Mouse (Mus musculus) forebrain, embryonic 11.5 days (tissue): ENCODE results near the gene Efhc1. TPM values are rescaled to one million over a fixed set of nuclear protein-coding genes. Genes with fewer than 3 reads are reported as not detected.

Source experiments
- ATAC-seq: fragments of 200-750 bp; cut with Nextera tagmentation; replicated peaks from 2 replicates; pipeline ENCODE4 v1.8.0; 2017; ENCODE audit warnings: moderate TSS enrichment; ENCODE audit not compliant: low FRiP score
- DNase-seq: peaks from one replicate; pipeline ENCODE4 v3.0.0-alpha.2; 2017; ENCODE audit warnings: low spot score
- H3K27ac ChIP-seq: fragments of 300-500 bp; sonication (generic); 2 replicates; pipeline ENCODE4 v1.5.1; 2014; ENCODE audit warnings: low read depth, low read length
- H3K27me3 ChIP-seq: fragments of 300-500 bp; sonication (generic); 2 replicates; pipeline ENCODE4 v1.6.1; 2014; ENCODE audit warnings: mild to moderate bottlenecking, low read length, mixed read lengths; ENCODE audit not compliant: control insufficient read depth, insufficient read depth
- H3K36me3 ChIP-seq: fragments of 300-500 bp; sonication (generic); 2 replicates; pipeline ENCODE4 v1.6.1; 2014; ENCODE audit warnings: mild to moderate bottlenecking, low read length, moderate library complexity, mixed read lengths; ENCODE audit not compliant: control insufficient read depth, insufficient read depth
- H3K4me1 ChIP-seq: fragments of 300-500 bp; sonication (generic); replicated peaks from 2 replicates; pipeline ENCODE4 v1.6.1; 2014; ENCODE audit warnings: low read length, mixed read lengths; ENCODE audit not compliant: control insufficient read depth, insufficient read depth
- H3K4me2 ChIP-seq: fragments of 300-500 bp; sonication (generic); 2 replicates; pipeline ENCODE4 v1.6.1; 2014; ENCODE audit warnings: low read depth, mild to moderate bottlenecking, low read length, moderate library complexity, mixed read lengths; ENCODE audit not compliant: severe bottlenecking
- H3K4me3 ChIP-seq: fragments of 300-500 bp; sonication (generic); 2 replicates; pipeline ENCODE4 v1.5.1; 2014; ENCODE audit warnings: low read depth, low read length
- H3K9ac ChIP-seq: fragments of 300-500 bp; sonication (generic); 2 replicates; pipeline ENCODE4 v1.6.1; 2014; ENCODE audit warnings: low read length
- H3K9me3 ChIP-seq: fragments of 300-500 bp; sonication (generic); 2 replicates; pipeline ENCODE4 v1.6.1; 2016; ENCODE audit warnings: low read length, mixed read lengths; ENCODE audit not compliant: control insufficient read depth
- WGBS: fragments of 180-500 bp; shearing (Covaris S2); extraction: QIAGEN DNeasy Blood & Tissue Kit; methylation state at CpG from one replicate; pipeline ENCODE4 v1.1.7; 2014; 5-methylcytosine and 5-hydroxymethylcytosine counted together
- polyA plus RNA-seq: library from polyadenylated mRNA; unstranded; fragments of >200 nt; fragmentation: Nextera tagmentation; extraction: Ambion mirVana; gene quantifications from 2 replicates; pipeline ENCODE4 v1.2.1, GENCODE M21; 2014

Efhc1 gene
- polyA plus RNA-seq, 1 experiment from 2014 or later = 2.1 TPM

DNA sequence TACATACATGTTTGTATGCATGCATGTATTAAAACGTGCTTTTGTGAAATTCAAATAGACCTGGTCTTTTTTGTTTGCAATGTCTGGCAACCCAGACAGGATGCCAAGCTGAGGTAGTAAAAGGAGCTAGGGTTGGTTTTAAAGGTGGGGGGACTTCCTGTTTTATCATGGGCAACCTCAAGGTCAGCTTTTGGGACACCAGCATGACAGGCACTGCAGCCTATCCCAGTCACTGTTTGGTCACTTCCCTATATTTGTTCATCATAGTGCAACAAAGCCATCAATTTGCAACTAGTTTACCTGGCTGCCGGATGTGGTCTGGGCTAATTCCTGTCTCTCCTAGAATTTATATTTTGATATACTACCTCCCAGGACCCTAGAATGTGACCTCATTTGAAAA, 80.2 kb downstream of the Efhc1 start:
- H3K4me1 ChIP-seq = no peaks in the 10 kb centered on the region
- no peak overlapping the region for H3K4me2 ChIP-seq
- H3K27ac ChIP-seq = no peak overlapping the region
- H3K36me3 ChIP-seq = no peaks in the 10 kb centered on the region
- no peak overlapping the region for H3K9ac ChIP-seq
- DNase-seq = no peak
- no peak for ATAC-seq
- H3K4me3 ChIP-seq = no peak overlapping the region
- 94% methylated on average over 2 of the region's 2 CpGs for WGBS
- no peaks in the 10 kb centered on the region for H3K9me3 ChIP-seq
- H3K27me3 ChIP-seq = no peaks in the 10 kb centered on the region

DNA sequence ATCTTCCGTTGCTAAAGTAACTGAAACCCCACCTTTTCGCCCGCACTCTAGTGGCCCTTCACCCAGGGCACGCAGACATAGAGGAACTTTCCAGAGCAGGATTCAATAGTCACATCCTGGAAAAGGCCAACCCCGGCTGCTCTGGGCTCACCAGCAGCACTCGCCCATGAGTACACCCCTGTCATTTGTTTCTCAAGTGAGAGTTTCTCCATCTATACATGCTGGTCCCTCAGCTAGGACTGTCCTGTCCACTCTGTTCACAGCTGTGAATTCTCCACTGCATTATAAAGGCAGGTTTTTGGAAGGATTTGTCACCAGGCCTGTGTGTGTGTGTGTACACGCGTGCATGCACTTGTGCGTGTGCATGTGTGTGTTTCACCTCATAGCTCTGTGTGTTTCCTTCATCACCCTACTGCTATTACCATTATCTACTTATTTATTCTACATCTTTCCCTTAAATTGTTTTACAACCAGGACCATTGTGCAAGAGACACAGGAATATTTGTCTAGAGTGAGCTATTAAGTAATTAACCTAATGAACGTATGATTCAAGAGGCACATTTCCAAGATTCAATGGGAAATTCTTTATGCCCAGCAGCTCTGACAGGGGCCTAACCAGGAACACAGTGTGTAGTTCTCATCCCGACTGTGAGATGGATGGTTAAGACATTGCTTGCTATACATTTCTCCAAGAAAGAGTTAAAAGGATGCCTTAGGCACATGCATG, 81.8 kb downstream of the Efhc1 start:
- no peak overlapping the region for H3K4me2 ChIP-seq
- H3K27ac ChIP-seq = no peak overlapping the region
- no peak overlapping the region for H3K4me3 ChIP-seq
- H3K9me3 ChIP-seq = no peaks in the 10 kb centered on the region
- H3K4me1 ChIP-seq = no peaks in the 10 kb centered on the region
- DNase-seq (no peak), ATAC-seq (no peak)
- H3K9ac ChIP-seq = no peak overlapping the region
- 90% methylated on average over 11 of the region's 11 CpGs for WGBS
- no peaks in the 10 kb centered on the region for H3K36me3 ChIP-seq
- no peaks in the 10 kb centered on the region for H3K27me3 ChIP-seq

DNA sequence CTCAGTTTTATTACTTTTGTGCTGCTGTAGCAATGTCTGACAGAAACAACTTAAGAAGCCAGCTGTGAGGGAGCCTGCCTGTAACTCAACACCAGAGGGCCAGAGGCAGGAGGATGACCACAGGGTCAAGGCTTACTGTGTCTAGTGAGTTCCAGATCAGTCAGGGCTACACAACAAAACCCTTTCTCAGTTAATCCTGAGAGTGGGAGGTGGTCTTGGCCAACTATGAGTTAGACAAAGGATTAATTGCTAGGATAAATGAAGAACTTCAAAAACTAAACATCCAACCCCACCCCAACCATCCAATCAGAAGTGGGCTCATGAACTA, 82.3 kb downstream of the Efhc1 start:
- DNase-seq (no peak), ATAC-seq (no peak)
- Histone ChIP-seq H3K27me3 (no peaks in the 10 kb centered on the region), H3K4me3 (no peak overlapping the region), H3K4me2 (no peak overlapping the region), H3K36me3 (no peaks in the 10 kb centered on the region), H3K9ac (no peak overlapping the region), H3K9me3 (no peaks in the 10 kb centered on the region), H3K27ac (no peak overlapping the region), H3K4me1 (no peaks in the 10 kb centered on the region)

DNA sequence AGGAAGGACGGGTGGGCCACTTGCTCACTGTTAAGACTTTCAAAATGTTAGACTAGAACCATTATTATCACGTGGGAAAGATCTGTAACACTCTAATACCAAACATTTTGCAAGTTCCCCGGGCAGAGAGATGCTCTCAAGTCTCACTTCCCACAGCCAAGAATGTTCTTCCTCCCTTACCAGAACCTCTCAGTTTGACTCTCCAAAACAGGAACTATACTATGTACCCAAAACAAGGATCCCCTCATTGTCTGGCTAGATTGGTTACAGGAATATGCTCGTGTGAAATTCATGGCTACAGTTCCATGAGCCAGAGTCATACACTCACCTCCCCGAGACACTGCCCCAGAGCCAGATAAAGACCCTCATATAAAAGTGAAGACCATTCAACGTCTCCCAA, 84.5 kb downstream of the Efhc1 start:
- Histone ChIP-seq H3K4me3 (no peak overlapping the region), H3K27ac (no peak overlapping the region), H3K9ac (no peak overlapping the region), H3K4me2 (no peak overlapping the region), H3K27me3 (no peaks in the 10 kb centered on the region), H3K36me3 (no peaks in the 10 kb centered on the region), H3K4me1 (no peaks in the 10 kb centered on the region), H3K9me3 (no peaks in the 10 kb centered on the region)
- 91% methylated on average over 6 of the region's 6 CpGs for WGBS
- ATAC-seq = no peak
- no peak for DNase-seq

DNA sequence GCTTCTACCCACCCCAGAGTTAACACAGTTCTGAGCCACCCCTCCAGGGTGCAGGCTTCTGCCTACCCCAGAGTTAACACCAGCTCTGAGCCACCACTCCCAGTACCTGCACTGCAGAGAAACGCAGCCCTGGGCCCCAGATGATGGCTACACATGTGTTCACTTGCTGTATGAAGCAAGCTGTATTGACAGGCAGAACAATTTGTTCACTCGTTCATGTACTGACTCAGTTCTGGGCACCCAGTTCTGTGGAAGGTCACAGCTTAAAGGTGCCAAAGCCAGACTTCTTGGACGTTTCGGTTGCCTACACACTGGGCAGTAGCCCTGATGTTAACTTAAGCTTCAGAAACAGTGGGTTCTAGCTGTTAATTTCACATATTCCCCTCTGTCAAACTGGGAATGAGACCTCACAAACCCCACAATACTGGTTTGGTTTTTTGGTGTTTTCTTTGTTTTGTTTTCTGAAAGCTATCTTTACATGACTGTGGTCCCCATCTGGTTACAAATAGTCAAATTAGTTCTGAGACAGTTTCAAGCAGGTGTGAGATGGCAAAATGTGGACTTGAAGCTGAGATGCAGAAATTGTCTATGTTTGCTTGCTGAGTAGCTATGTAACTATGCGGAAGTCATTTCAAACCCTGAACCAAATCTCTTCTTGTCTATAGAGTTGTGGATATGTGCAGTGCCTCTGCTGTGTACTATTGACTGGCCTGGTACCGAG, 86.6 kb downstream of the Efhc1 start:
- no peak overlapping the region for H3K9ac ChIP-seq
- ATAC-seq (no peak), DNase-seq (no peak)
- H3K27ac ChIP-seq = no peak overlapping the region
- WGBS = 91% methylated on average over 6 of the region's 6 CpGs
- H3K4me3 ChIP-seq = no peak overlapping the region
- no peaks in the 10 kb centered on the region for H3K36me3 ChIP-seq
- H3K4me2 ChIP-seq = no peak overlapping the region
- H3K27me3 ChIP-seq = no peaks in the 10 kb centered on the region
- no peaks in the 10 kb centered on the region for H3K9me3 ChIP-seq
- no peaks in the 10 kb centered on the region for H3K4me1 ChIP-seq

DNA sequence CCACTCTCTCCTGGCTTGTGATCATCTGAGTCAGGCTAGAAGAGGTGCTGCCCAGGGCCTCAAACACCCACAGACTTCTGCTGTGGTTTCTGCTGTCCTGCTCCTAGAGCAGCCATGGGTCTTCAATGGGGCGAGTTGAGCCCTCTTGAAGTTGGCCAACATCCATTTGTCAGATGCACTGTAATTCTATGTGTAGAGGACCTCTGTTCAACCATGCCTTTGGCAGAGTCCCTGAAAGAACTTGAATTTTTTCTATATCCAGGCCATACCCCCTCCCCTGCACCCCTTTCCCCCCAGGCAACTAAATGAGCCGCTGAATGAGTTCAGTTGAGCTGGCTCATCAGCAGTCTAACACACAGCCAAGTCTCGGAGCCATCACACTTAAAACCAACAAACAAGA, 88.1 kb downstream of the Efhc1 start:
- H3K9me3 ChIP-seq = no peaks in the 10 kb centered on the region
- no peaks in the 10 kb centered on the region for H3K4me1 ChIP-seq
- H3K36me3 ChIP-seq = no peaks in the 10 kb centered on the region
- no peak overlapping the region for H3K4me2 ChIP-seq
- H3K27me3 ChIP-seq = no peaks in the 10 kb centered on the region
- no peak overlapping the region for H3K9ac ChIP-seq
- no peak for DNase-seq
- H3K27ac ChIP-seq = no peak overlapping the region
- WGBS = 90% methylated on average over 3 of the region's 3 CpGs
- no peak for ATAC-seq
- no peak overlapping the region for H3K4me3 ChIP-seq

DNA sequence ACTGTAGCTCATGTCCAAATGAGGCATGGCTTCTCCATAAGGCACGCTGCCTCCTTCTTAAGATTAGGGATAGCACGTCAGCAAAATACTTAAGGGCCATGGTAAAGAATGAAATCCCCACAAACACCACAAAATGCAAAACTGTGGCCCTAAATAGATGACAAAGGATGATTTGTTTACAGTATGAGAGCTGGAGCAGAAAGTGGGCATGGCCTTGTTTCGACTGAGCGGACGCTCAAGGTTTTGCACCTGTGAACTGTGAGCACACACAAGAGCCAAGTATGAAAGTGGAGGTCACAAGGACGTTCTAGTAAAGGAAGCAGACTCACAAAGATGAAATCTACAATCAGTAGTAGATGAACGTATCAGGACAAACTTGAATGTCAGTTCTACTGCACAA, 88.7 kb downstream of the Efhc1 start:
- Histone ChIP-seq H3K4me1 (no peaks in the 10 kb centered on the region), H3K27me3 (no peaks in the 10 kb centered on the region), H3K27ac (no peak overlapping the region), H3K9ac (no peak overlapping the region), H3K36me3 (no peaks in the 10 kb centered on the region), H3K4me3 (no peak overlapping the region), H3K4me2 (no peak overlapping the region), H3K9me3 (no peaks in the 10 kb centered on the region)
- DNase-seq (no peak), ATAC-seq (no peak)
- 94% methylated on average over 7 of the region's 7 CpGs for WGBS
